Mouse (Mus musculus) monocyte, adult 59 days (primary cell): ENCODE data around the gene Ctla2a. TPM values are rescaled to one million over a fixed set of nuclear protein-coding genes. Genes with fewer than 3 reads are reported as not detected.

Experiments used
- total RNA-seq, 2 experiments: library from RNA; stranded (reverse); gene quantifications; one replicate each; pipeline ENCODE4 v1.2.4; 2023

Gene Ctla2a
- under 1 TPM in 1 of 2 experiments, not detected in 1; 0.55 TPM for total RNA-seq

GRCm38 (mm10) chr13:60936500-60936901, at the start of gene Ctla2a, which contains the start of gene Gm49391:
Ctla2a (minus strand) TSS chr13:60936625.
Gm49391 (minus strand) TSS chr13:60936571.

GRCm38 (mm10) chr13:60941884-60942283, 5.5 kb upstream of the Ctla2a start, which contains the start of gene Tpbpa:
Tpbpa (minus strand) TSS chr13:60941984.

GRCm38 (mm10) chr13:60935490-60935889, 935 bp downstream of the Ctla2a start, which contains the start of gene Gm49393:
Gm49393 (minus strand) TSS chr13:60935590.

GRCm38 (mm10) chr13:60904780-60905179, 31.6 kb downstream of the Ctla2a start, which contains the start of gene Tpbpb:
Tpbpb (minus strand) TSS chr13:60904880.

GRCm38 (mm10) chr13:60897328-60897727, 39.1 kb downstream of the Ctla2a start, which contains the start of gene Ctla2b:
Ctla2b (minus strand) TSS chr13:60897447.

GRCm38 (mm10) chr13:60896794-60897193, 39.6 kb downstream of the Ctla2a start, which contains the start of gene Gm49392:
Gm49392 (minus strand) TSS chr13:60896894.

Other genes with a start within 250 kb of the Ctla2a start
- gene BC051665, start 150.3 kb downstream of the Ctla2a start, total RNA-seq: not detected
- gene Ctsll3, start 133.8 kb downstream of the Ctla2a start, total RNA-seq: not detected
- gene 4930486L24Rik, start 72.2 kb downstream of the Ctla2a start, total RNA-seq: not detected
- not detected for gene Gm49392, start 39.7 kb downstream of the Ctla2a start, total RNA-seq
- 10 to 100 TPM in 1 of 2 experiments, 1 to 10 TPM in 1; 7.5 to 14.3 TPM for gene Ctla2b, start 39.2 kb downstream of the Ctla2a start, total RNA-seq
- not detected for gene Tpbpb, start 31.7 kb downstream of the Ctla2a start, total RNA-seq
- gene Gm49393, start 1.0 kb downstream of the Ctla2a start, total RNA-seq: not detected
- under 1 TPM in 1 of 2 experiments, not detected in 1; 0.70 TPM for gene Gm49391, start 54 bp downstream of the Ctla2a start, total RNA-seq
- not detected for gene Tpbpa, start 5.4 kb upstream of the Ctla2a start, total RNA-seq
- not detected for gene Ctsj, start 69.3 kb upstream of the Ctla2a start, total RNA-seq
- not detected for gene Ctsq, start 104.0 kb upstream of the Ctla2a start, total RNA-seq
- gene Ctsr, start 227.6 kb upstream of the Ctla2a start, total RNA-seq: not detected